Mouse (Mus musculus): ENCODE data around the gene Abtb2.

Abtb2 gene

DNA sequence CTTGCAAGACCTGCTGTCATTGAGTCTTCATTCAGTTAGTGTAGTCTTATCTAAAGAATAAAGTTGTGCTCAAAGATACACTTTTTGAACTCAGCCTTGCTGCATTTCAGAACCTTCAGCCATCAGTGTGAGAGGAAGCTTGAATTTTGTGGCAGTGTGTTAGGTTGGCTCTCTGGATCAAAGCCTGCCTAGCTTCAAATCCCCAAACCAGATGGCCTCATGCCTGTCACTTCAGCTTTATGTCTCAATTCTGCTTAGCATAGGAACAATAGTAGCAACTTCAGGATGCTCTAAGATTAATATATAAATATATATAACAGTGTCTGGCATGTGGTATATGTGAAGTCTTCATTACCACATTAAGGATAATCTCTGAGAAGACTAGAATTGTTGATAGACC, 121.8 kb downstream of the Abtb2 start:
- DNase-seq (ENCODE audit: low spot score in 2 of 2): no peak

DNA sequence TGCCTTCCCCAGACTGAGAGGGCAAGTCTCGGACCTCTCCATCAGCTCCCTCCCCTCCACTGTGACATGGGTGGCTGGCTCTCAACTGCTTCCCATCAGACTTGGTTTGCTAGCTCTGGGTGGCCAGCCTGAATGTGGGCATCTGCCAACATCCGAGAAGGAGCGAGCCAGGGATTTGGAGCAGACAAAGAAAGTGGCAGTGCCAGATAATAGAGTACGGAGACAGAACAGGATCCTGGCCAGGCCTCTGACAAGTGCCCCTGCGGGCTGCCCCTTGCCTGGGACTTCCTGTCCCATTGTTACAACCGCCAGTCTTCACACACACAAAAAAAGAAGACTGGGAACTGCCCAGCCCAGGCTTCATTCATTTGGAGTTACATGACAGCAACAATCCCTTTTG, 124.3 kb downstream of the Abtb2 start:
- DNase-seq (ENCODE audit: low spot score in 2 of 2): peak; percentile 16 to 46

DNA sequence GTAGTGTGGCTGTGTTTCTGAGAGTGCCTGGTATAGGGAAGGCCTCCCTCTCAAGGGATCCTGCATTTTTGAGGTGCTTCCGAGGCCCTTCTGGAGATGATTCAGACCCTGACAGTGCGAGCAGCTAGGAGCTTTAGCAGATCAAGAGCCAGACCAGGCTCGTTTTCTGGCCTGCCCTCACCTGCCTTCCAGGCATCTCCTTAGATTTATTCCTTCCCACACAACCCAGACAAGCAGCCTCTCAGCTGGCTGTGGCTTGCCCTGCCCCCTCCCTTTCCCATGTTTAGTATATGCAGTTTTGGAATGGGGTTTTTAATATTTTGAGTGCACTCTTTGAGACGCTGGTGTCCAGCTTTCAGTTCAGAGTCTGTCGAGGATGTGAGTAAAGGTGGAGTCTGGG, 124.7 kb downstream of the Abtb2 start:
- no peak for DNase-seq (ENCODE audit: low spot score in 2 of 2)

DNA sequence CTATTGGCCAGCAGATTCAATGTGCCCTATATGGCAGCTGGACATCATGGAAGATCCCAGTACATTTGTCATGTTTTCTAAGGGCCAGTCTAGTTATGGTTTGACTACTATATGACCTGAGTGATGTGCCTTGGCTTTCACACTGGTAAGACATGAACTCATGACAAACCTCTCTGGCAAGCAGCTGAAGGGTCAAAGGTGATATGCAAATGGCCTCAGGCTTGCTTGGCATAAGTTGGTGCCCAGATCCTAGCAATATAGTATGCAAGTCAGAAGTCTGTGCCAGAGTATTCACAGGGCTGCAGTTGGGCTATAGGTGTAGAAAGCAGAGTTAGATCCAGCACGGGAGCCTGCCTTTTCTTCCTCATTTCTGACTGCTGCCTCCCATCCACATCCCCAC, 125.2 kb downstream of the Abtb2 start:
- no peak for DNase-seq (ENCODE audit: low spot score in 2 of 2)

DNA sequence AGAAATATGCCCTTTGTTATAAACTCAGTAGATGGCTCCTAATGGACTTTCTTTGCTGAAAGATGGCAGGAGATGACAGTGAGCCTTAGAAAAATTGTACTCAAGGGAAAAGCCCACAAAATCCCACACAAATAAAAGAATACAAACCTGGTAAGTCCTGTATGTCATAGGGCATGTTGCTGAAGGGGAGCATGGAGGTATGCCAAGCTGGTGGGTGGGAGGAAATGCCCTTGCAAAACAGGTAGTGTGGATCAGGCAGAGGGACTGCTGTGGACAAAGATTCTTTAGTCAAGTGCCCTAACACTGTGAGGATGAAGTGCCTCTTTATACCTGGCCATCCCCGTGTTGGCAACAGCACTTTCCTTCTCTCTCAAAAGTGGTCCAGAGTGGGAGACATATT, 126.7 kb downstream of the Abtb2 start:
- DNase-seq (ENCODE audit: low spot score in 2 of 2): no peak

DNA sequence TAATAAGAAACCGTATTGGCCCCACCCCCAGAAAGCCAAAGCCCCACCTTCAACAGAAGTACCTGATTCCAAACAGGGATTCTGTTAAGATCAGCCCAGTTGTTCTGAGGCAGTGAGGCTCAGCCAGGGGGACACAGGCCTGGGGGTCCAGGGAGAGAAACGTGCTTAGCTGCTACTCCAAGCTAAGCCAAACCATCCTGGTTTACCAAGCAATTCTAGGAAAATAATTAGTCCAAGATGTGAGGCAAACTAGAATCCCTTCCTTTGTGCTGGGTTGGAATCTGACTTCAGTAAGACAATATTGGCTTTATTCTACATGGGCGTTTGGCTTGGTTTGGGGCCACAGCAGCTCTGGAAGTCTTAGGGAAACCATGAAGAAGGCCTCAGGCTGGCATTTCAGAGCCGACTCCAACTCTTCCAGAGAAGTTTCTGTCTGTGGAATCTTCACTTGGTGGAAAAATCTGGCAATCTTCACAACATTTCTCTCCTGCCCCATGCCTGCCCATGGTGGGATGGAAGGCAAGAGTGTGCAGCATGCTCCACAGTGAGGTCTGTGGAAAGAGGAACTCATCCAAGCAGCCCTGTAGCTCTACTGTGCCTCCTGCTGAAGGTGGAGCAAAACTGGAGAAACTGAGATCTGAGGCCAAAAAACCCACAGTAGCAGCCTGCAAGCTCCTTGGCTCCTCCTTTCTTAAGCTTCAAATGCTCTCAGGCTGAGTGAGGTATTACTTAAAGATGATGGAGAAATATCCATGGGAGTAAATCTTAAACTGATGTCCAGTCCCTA, 128.9 kb downstream of the Abtb2 start:
- no peak for DNase-seq (ENCODE audit: low spot score in 2 of 2)

DNA sequence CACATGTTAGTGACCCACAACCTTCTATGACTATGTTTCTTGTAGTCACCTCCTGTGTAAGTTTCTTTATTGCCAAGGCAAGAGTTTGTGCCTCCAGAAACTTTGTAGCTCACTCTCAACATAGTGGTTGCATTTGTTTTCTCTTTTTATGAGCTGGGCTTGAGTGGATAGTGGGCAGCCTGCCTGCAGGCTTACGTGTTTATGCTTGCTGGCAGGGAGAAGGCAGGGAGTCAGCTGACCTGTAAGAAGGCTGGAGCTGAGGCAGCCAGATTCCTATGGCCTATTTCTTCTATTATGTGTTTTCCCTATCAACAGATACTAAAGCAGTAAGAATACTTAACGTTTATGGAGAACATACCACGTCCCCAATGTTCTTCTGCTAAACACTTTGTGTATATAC, 130.1 kb downstream of the Abtb2 start:
- DNase-seq (ENCODE audit: low spot score in 2 of 2): no peak

DNA sequence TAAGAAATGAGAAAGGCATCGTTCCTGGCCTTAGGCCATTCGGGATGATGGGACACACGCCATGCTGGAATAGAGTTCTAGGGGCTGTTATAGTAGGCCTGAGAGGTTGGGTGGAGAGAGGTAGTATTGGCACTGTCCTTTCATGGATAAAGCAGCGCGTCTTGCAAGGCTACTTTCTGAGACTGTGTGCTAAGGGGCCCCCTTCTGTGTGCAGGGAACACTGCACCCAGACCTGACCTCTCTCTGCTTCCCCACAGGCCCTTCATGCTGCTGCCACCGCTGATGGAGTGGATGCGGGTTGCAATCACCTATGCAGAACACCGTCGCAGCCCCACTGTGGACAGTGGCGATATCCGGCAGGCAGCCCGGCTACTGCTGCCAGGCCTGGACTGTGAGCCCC, 134.4 kb downstream of the Abtb2 start:
- no peak for DNase-seq (ENCODE audit: low spot score in 2 of 2)

DNA sequence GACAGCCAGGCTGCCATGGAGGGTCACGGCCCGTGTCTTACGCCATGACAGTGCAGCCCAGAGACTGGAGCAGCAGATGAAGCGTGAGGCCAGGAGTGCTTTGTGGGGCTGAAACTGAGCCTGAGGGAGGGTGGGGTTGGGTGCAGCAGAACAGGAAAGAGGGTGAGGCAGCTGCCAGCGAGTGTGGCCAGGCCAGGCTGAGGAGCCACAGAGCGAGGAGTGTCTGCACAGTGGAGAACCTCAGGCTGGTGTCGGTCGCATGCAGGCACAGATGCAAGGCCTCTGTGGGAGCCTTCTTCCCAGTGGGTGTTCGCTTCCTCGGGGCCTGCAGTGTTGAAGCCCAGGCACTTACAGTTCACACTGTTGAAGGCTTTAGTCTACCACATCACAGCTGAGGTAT, 137.2 kb downstream of the Abtb2 start:
- no peak for DNase-seq (ENCODE audit: low spot score in 2 of 2)

DNA sequence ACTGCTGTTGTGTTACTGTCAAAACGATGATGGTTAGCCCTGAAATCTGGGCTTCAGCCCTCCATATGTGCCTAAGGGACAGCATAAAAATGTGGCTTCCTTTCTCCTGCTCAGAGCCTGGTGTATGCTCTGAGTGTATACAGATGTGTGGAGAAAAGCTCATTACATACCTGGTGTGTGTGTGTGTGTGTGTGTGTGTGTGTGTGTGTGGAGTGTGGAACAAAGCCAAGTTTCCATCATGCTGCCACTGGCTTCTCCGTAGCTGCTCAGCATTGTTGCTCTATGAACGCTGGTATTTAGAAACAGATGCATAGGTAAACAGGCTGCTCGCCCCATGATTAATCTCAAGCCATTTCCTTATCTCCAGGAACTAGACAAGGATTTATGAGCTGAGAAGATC, 137.8 kb downstream of the Abtb2 start:
- no peak for DNase-seq (ENCODE audit: low spot score in 2 of 2)

DNA sequence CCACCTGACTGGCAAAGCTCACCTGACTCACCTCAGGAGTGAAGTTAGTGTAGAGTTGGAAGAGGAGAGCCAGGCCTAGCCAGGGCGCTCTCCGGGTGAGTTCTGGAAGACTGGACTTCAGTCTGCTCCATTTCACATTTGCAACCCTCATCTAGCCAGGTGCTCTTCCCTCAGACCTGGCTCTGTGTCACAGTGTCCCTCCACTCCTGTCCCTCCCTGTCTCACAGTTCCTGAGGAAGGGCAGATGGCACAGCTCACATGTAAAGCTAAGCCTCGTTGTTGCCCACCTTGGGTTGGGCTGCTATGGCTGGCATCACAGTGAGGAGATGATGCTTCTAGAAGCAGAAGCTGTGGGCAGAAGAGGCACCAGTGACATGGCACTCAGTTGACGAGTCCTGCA, 139.7 kb downstream of the Abtb2 start:
- DNase-seq (ENCODE audit: low spot score in 2 of 2): no peak

DNA sequence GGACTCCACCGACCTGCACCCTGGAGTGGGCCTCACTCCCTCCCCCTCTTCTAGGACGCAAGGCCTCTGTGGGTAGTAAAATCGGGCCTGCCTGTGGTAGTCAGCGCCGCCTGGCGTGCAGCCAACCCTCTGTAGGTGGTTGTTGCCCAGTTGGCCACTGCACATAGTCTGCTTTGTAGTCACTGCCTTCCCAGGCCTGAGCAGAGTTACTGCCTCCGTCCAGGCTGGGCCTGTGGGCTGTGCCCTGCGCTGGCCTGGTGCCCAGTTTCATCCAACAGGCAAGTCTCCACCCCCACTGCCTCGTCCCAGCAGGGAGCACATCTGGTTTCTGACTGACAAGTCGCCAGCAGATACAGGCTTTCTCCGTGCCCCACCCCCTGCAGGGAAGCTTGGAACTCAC, 140.1 kb downstream of the Abtb2 start:
- DNase-seq (ENCODE audit: low spot score in 2 of 2): peak; percentile 47 to 68

DNA sequence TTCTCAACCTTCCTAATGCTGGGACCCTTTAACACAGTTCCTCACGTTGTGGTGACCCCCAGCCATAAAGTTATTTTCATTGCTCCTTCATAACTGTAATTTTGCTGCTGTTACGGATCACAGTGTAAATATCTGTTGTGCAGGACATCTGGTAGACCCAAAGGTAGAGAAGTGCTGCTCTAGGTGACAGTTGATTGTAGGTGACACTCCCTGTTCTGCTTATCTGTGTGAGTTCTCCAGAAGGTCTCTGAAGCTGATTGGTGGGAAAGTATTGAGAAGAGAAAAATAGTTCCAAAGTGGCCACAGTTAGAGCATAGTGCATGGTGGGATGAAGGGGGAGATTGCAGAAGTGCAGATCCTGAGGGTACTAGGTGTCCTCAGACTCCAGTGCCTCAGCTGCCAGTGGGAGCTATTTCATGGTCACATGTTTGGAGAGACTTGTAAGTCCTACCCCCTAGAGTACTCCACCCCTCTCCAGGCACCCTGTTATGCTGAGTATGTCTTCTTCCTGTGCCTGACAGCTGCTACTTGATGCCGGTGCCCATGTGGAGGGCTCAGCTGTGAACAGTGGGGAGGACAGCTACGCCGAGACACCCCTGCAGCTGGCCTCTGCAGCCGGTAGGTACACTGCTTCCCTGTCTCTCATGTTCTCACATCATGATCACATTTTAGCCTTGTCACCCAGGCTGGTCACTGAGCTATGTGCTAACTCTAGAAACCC, 141.1 kb downstream of the Abtb2 start:
- DNase-seq (ENCODE audit: low spot score in 2 of 2): no peak

DNA sequence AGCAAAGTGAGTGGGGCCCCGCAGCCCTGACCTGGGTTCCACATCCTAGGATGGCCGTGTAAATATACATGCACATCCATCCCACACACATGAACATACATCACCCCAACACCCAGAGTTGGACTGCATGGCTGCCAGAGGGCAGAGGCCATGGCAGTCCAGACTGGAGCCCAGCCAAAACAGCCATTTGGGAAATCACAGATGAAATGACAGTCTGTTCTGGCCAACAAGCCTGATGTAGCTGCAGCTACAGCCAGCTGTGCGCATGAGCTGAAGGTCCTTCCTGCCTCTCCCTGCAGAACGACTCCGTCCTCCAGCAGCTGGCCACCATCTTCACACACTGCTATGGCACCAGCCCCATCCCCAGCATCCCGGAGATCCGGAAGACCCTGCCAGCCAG, 144.7 kb downstream of the Abtb2 start:
- no peak for DNase-seq (ENCODE audit: low spot score in 2 of 2)

DNA sequence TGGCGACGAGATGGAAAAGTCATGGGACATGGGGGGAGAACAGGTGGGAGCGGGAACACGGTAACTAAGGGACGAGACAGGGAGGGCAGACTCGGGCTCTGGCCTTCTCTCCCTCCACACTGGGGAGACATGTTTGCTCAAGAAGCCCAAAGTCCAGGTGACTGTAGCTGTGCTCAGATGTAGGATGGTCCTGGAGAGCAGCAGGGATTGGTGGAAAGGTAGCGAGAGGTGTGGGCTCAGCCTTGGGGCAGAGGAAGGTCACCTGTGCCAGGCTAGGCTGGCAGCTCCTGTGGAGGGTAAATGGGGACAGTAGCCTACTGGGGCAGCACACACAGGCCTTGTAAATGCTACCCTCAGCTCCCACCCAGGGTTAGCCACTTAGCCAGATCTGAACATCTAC, 147.7 kb downstream of the Abtb2 start:
- DNase-seq (ENCODE audit: low spot score in 2 of 2): no peak

DNA sequence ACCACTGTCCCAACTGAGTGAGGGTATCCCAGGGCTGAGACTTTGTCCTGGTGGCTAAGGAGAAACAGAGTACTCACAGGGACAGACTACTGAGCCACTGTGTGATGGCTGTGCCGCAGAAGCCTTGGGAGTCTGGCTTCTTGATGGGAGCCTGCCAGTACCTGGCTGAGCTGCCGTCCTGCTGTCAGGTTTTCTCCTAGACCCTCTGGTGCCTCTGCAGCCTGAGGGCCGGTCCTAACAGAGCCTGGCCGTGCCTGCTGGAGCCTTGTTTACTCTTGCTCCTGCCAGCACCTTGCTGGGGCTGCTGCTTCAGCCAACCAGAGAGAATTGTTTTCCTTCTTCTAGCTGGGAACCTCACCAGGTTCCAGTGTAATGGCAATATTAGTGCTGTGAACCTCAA, 148.3 kb downstream of the Abtb2 start:
- DNase-seq (ENCODE audit: low spot score in 2 of 2): no peak

DNA sequence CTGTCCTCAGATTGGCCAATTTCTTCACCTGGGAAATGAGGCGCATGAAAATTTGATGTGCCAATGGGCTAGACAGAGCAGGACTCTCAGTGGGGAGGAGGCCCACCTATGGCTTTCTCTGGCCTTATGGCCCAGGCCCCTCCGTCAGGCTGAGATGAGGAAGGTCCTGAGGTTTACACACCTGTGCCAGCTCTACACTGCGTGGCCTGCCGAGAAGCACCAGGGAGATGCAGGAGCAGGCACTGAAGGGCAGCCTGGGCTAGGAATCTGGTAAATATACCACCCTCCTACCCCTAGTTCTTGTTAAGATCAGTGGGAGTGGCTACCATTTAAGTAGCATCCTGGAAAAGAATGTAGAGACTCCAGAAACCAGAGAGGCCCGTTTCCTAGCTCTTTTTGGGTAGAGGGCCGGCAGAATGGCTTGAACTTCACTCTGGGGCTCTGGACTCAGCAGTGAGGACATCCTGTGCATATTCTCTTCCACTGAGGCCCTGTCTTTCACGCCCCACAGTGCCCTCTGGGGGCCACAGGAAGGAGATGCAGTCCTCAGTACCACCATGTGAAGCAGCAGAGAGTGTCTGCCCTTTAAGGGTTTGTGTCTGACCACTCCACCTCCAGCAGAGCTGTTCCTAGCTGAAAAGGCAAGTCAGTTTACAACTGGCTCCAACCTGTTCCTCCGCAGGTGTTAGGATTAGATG, 152.6 kb downstream of the Abtb2 start:
- peak; percentile 51 to 68 for DNase-seq (ENCODE audit: low spot score in 2 of 2)

DNA sequence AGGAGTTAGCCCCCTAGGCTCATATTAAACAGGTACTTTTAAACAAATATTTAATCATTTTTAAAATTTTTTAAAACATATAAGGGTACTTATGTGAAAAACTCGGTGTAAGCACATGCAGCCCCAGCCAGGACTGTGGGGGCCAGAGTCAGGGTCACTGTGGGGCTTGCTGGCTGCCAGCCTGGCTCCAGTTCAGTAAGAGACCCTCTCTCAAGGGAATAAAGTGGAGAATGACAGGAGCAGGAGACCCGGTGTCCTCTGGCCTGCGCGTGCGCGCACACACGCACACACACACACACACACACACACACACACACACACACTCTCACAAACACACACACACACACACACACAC, 153.2 kb downstream of the Abtb2 start:
- DNase-seq (ENCODE audit: low spot score in 2 of 2): no peak

DNA sequence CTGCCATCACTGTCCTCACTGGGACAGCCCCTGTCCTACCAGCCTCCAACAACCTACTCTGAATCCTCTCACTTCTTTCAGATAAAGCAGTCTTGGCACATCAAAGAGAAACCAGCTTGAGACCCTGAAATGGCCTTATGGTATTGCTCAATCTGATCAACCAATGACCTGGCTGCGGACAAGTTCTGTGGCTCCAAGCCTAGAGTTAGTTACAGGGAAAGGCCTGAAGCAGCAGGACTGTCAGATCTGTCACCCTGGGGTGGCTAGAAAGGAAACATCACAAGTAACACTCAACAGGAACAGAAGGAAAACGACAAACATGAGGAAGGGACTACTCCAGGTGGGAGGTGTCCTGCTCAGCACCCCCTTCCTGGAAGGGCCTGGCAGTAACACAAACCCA, 158.4 kb downstream of the Abtb2 start:
- DNase-seq (ENCODE audit: low spot score in 2 of 2): no peak

DNA sequence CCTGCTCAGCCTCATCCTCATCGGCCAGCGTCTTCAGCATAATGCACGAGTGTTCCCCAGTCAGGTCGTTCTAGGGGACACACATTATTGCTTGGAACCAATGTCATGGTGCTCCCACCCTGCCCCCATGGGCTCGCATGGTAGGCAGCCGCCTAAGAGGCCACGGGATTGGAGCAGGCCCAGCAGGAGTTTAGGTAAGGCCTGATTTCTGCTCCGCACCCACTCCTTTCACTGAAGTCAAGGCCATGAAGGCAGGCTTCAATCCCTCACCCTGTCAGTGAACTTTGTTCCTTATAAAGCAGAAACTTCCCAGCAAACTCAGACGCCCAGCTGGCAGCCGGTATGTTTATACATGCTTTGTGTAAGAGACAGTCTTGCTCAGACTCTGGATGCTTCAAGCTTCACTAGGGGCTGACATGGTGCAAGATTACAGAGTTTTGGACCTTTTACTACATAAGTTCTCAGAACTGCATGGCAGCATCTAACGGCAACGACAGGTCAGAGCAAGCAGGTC, 162.0 kb downstream of the Abtb2 start:
- DNase-seq (ENCODE audit: low spot score in 2 of 2): no peak

DNA sequence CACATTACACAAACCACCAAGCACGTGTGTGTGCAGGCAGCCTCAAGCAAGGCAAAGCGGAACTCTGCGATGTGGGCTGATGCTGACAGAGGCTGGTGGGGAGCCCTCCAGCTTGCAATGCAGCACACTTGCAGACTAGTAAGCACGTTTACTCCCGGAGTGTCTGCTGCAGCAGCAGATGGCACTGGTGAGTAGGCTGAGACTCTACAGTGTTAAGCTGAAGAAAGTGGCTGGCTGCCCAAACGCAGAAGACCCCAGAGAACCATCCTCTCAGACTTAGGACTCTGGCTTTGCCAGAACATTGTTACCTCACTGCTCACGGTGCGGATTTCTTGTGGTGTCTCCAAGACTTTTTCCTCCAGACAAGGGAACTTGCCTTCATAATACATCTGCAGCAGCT, 164.9 kb downstream of the Abtb2 start:
- peak; percentile 68 to 84 for DNase-seq (ENCODE audit: low spot score in 2 of 2)

DNA sequence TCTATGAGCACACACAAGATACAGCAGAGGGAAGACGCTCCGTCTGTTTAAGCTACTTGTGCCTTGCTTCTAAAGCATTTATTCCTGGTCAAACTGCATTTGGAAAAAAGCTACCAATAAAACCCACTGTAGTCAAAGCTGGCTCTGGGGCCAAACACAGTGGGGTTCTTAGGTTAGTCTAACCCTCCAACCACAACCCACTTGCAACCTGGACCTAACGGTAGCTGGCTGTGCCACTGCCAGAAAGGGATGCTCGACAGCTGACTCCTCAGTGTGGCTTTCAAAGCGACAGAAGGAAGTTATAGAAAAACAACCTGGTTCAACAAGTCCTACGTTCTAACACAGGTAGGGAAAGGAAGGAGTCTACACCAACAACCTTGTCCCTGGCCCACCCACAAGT, 165.3 kb downstream of the Abtb2 start:
- DNase-seq (ENCODE audit: low spot score in 2 of 2): no peak

DNA sequence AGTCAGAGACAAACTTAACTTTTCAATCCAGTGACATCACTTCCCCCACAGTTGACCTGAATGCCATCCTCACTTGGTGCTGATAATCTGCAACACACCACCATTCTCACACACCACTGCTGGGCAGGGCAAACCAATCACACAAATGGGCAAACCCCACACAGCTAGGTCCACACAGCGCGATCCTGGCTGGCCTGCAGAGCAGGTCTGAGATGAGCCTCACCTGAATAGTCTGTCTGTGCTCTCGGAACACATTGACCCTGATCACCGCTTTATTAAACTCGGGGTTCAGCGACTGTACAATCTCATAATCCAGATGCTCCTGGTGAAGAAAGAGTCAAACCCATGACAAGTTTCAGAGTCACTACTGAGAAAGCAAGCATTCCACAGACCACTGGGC, 176.7 kb downstream of the Abtb2 start:
- no peak for DNase-seq (ENCODE audit: low spot score in 2 of 2)

All from frontal cortex, postnatal 36 days (tissue).